In the genomic region with DNA sequence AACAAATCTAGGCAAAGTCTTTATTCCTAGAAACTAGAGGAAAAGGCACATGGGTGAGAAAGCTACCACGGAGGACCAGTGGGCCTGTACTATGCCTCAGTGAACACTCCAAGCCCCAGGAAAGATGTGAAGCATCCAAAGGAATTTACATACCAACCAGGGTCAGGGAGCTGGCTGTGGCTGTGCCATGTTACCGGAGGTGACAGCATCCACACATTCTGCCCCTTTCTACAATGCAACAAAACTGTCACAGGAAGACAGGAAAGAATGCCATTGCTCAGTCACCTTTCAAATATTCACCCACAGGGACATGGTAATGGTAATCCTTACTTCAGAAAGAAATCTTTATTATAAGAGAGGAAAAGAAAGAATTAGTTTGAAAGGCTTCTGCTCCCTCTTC, we compare ENCODE assay signal across 24 mouse cellular contexts.
"Had no signal": no experiment of that assay in that cellular context is flagged by ENCODE, and none has a peak within 500 bp of the region (broad histone marks: within the 10 kb centered on the region; RNA-seq: fewer than 3 reads in every experiment).

No protein-coding gene starts in this region.

- H3K4me1 ChIP-seq: hindbrain, embryonic 13.5 days; hindbrain, embryonic 15.5 days had no signal

- H3K4me2 ChIP-seq: heart, embryonic 11.5 days; hindbrain, embryonic 13.5 days; hindbrain, embryonic 15.5 days; kidney, embryonic 15.5 days; limb, embryonic 12.5 days; liver, embryonic 11.5 days had no signal

- H3K4me3 ChIP-seq: heart, adult 2 months; hindbrain, embryonic 13.5 days; hindbrain, embryonic 15.5 days; kidney, embryonic 15.5 days; limb, embryonic 12.5 days had no signal

- H3K27ac ChIP-seq: heart, adult 2 months; hindbrain, embryonic 13.5 days; hindbrain, embryonic 15.5 days; hindbrain, postnatal 0 days; kidney, embryonic 15.5 days; kidney, postnatal 0 days; limb, embryonic 12.5 days; liver, embryonic 14.5 days had no signal

- H3K27me3 ChIP-seq: hindbrain, embryonic 13.5 days; hindbrain, embryonic 15.5 days; kidney, embryonic 15.5 days; limb, embryonic 12.5 days had no signal

- H3K9me3 ChIP-seq: hindbrain, embryonic 13.5 days; hindbrain, embryonic 15.5 days; kidney, embryonic 15.5 days; limb, embryonic 12.5 days had no signal

- H3K9ac ChIP-seq: hindbrain, embryonic 13.5 days; hindbrain, embryonic 15.5 days; kidney, embryonic 15.5 days; limb, embryonic 12.5 days; liver, embryonic 14.5 days had no signal

- H3K36me3 ChIP-seq: hindbrain, embryonic 13.5 days; hindbrain, embryonic 15.5 days; kidney, embryonic 15.5 days; limb, embryonic 12.5 days had no signal

- ATAC-seq: hindbrain, postnatal 0 days; intestine, embryonic 16.5 days had no signal

- DNase-seq: gastrocnemius, postnatal 14 days; gastrocnemius, postnatal 36 days; heart, adult 2 months; heart, postnatal 10 days; heart, postnatal 36 days; kidney, adult 11 months; kidney, adult 2 months; kidney, adult 9 months; kidney, postnatal 14 days; kidney, postnatal 36 days; layer of hippocampus, adult 9-11 months; layer of hippocampus, postnatal 36 days; left cerebral cortex, postnatal 4 days; liver had no signal
